Mouse (Mus musculus): ENCODE results near the gene BC051142. TPM values are rescaled to one million over a fixed set of nuclear protein-coding genes. Genes with fewer than 3 reads are reported as not detected.
"Not testable (repeated sequence)": the region's sequence is repeated elsewhere in the genome, so short reads cannot be mapped to it uniquely, and the experiment has no call there.

The BC051142 gene
- total RNA-seq, 1 experiment = not detected

DNA sequence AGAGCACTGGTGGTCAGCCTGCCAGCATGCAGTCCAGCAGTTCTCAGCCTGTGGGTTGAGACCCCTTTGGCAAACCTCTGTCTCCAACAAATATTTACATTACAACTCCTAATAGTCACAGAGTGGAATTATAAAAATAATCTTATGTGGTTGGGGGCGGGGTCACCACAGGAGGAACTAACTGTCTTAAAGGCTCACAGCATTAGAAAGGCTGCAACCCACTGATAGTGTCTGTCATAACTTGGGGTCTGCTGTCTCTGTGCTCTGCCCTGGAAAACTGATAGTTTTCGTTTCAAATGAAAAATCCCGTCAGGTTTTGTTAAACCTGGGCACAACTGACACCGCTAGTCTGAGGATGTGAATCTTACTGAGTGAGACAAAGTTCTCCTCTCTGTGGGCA lies 59.0 kb downstream of the BC051142 start:
- no peak for DNase-seq (ENCODE audit: low read depth, low spot score)
- Histone ChIP-seq H3K9me3 (ENCODE audit: control insufficient read depth, insufficient read depth, low read depth, low read length) (no peaks in the 10 kb centered on the region), H3K36me3 (ENCODE audit: control insufficient read depth, insufficient read depth, low read length, poor library complexity, severe bottlenecking) (no peaks in the 10 kb centered on the region), H3K9ac (ENCODE audit: insufficient read depth, low read depth, low read length, poor library complexity, severe bottlenecking) (no peak overlapping the region), H3K4me1 (ENCODE audit: control insufficient read depth in 2 of 2, insufficient read depth in 2 of 2, low read length in 2 of 2, poor library complexity in 1 of 2) (no peaks in the 10 kb centered on the region), H3K27ac (ENCODE audit: insufficient read depth, low read depth, low read length, poor library complexity, severe bottlenecking) (no peak overlapping the region), H3K4me3 (ENCODE audit: insufficient read depth in 1 of 2, low read depth in 1 of 2, low read length in 2 of 2, poor library complexity in 1 of 2, severe bottlenecking in 1 of 2) (no peak overlapping the region)
- TF ChIP-seq MAFK (IDR thresholded peaks at IDR 0.05; ENCODE audit: insufficient read depth, low read depth, low read length) = no peak
- no peak for TF ChIP-seq ZNF384 (IDR thresholded peaks at IDR 0.05; ENCODE audit: low read depth, low read length)
- TF ChIP-seq HCFC1 (IDR thresholded peaks at IDR 0.05; ENCODE audit: borderline replicate concordance, insufficient read depth, low read length) = no peak
- TF ChIP-seq CHD2 (IDR thresholded peaks at IDR 0.05; ENCODE audit: low read depth, low read length) = no peak
- TF ChIP-seq ZC3H11A (IDR thresholded peaks at IDR 0.05; ENCODE audit: borderline replicate concordance, low read depth, low read length) = no peak
- in situ Hi-C loops (cut with MboI; ENCODE audit: low sequenced_read_pairs in 2 of 2, unreplicated experiment in 2 of 2) = no loop called here

- no peaks in the 10 kb centered on the region for H3K4me1 ChIP-seq (ENCODE audit: control insufficient read depth in 2 of 2, insufficient read depth in 2 of 2, low read length in 2 of 2, poor library complexity in 1 of 2)
- H3K9me3 ChIP-seq (ENCODE audit: control insufficient read depth, insufficient read depth, low read depth, low read length) = no peaks in the 10 kb centered on the region
- no peaks in the 10 kb centered on the region for H3K36me3 ChIP-seq (ENCODE audit: control insufficient read depth, insufficient read depth, low read length, poor library complexity, severe bottlenecking)
- no peak overlapping the region for H3K4me3 ChIP-seq (ENCODE audit: insufficient read depth in 1 of 2, low read depth in 1 of 2, low read length in 2 of 2, poor library complexity in 1 of 2, severe bottlenecking in 1 of 2)
- no peak overlapping the region for H3K9ac ChIP-seq (ENCODE audit: insufficient read depth, low read depth, low read length, poor library complexity, severe bottlenecking)
- TF ChIP-seq ZNF384 (IDR thresholded peaks at IDR 0.05; ENCODE audit: low read depth, low read length) (no peak), HCFC1 (IDR thresholded peaks at IDR 0.05; ENCODE audit: borderline replicate concordance, insufficient read depth, low read length) (no peak), CHD2 (IDR thresholded peaks at IDR 0.05; ENCODE audit: low read depth, low read length) (no peak), ZC3H11A (IDR thresholded peaks at IDR 0.05; ENCODE audit: borderline replicate concordance, low read depth, low read length) (no peak), MAFK (IDR thresholded peaks at IDR 0.05; ENCODE audit: insufficient read depth, low read depth, low read length) (no peak)
- H3K27ac ChIP-seq (ENCODE audit: insufficient read depth, low read depth, low read length, poor library complexity, severe bottlenecking) = no peak overlapping the region
- no peak for DNase-seq (ENCODE audit: low read depth, low spot score)
- in situ Hi-C loops (cut with MboI; ENCODE audit: low sequenced_read_pairs in 2 of 2, unreplicated experiment in 2 of 2) = no loop called here
Measured at GRCm38 (mm10) chr17:34459255-34459654, 60.6 kb downstream of the BC051142 start.

GRCm38 (mm10) chr17:34465906-34466305 lies 67.3 kb downstream of the BC051142 start:
- DNase-seq (ENCODE audit: low read depth, low spot score); H3K4me1 ChIP-seq (ENCODE audit: control insufficient read depth in 2 of 2, insufficient read depth in 2 of 2, low read length in 2 of 2, poor library complexity in 1 of 2); H3K9me3 ChIP-seq (ENCODE audit: control insufficient read depth, insufficient read depth, low read depth, low read length); H3K36me3 ChIP-seq (ENCODE audit: control insufficient read depth, insufficient read depth, low read length, poor library complexity, severe bottlenecking); H3K4me3 ChIP-seq (ENCODE audit: insufficient read depth in 1 of 2, low read depth in 1 of 2, low read length in 2 of 2, poor library complexity in 1 of 2, severe bottlenecking in 1 of 2); H3K9ac ChIP-seq (ENCODE audit: insufficient read depth, low read depth, low read length, poor library complexity, severe bottlenecking); in situ Hi-C loops (cut with MboI; ENCODE audit: low sequenced_read_pairs in 2 of 2, unreplicated experiment in 2 of 2); H3K27ac ChIP-seq (ENCODE audit: insufficient read depth, low read depth, low read length, poor library complexity, severe bottlenecking): not testable (repeated sequence)

- H3K4me1 ChIP-seq (ENCODE audit: control insufficient read depth in 2 of 2, insufficient read depth in 2 of 2, low read length in 2 of 2, poor library complexity in 1 of 2) = no peaks in the 10 kb centered on the region
- in situ Hi-C loops (cut with MboI; ENCODE audit: low sequenced_read_pairs in 2 of 2, unreplicated experiment in 2 of 2) = no loop called here
- H3K27ac ChIP-seq (ENCODE audit: insufficient read depth, low read depth, low read length, poor library complexity, severe bottlenecking) = no peak overlapping the region
- no peak for DNase-seq (ENCODE audit: low read depth, low spot score)
- no peaks in the 10 kb centered on the region for H3K9me3 ChIP-seq (ENCODE audit: control insufficient read depth, insufficient read depth, low read depth, low read length)
- H3K36me3 ChIP-seq (ENCODE audit: control insufficient read depth, insufficient read depth, low read length, poor library complexity, severe bottlenecking) = no peaks in the 10 kb centered on the region
- H3K4me3 ChIP-seq (ENCODE audit: insufficient read depth in 1 of 2, low read depth in 1 of 2, low read length in 2 of 2, poor library complexity in 1 of 2, severe bottlenecking in 1 of 2) = no peak overlapping the region
- H3K9ac ChIP-seq (ENCODE audit: insufficient read depth, low read depth, low read length, poor library complexity, severe bottlenecking) = no peak overlapping the region
- no peak for TF ChIP-seq HCFC1 (IDR thresholded peaks at IDR 0.05; ENCODE audit: borderline replicate concordance, insufficient read depth, low read length)
Measured at GRCm38 (mm10) chr17:34470491-34470890, 71.9 kb downstream of the BC051142 start.

- in situ Hi-C loops (cut with MboI; ENCODE audit: low sequenced_read_pairs in 2 of 2, unreplicated experiment in 2 of 2) = no loop called here
- no peak for DNase-seq (ENCODE audit: low read depth, low spot score)
- H3K9me3 ChIP-seq (ENCODE audit: control insufficient read depth, insufficient read depth, low read depth, low read length) = no peaks in the 10 kb centered on the region
- no peak overlapping the region for H3K4me3 ChIP-seq (ENCODE audit: insufficient read depth in 1 of 2, low read depth in 1 of 2, low read length in 2 of 2, poor library complexity in 1 of 2, severe bottlenecking in 1 of 2)
- H3K27ac ChIP-seq (ENCODE audit: insufficient read depth, low read depth, low read length, poor library complexity, severe bottlenecking) = no peak overlapping the region
- H3K4me1 ChIP-seq (ENCODE audit: control insufficient read depth in 2 of 2, insufficient read depth in 2 of 2, low read length in 2 of 2, poor library complexity in 1 of 2) = no peaks in the 10 kb centered on the region
- no peak overlapping the region for H3K9ac ChIP-seq (ENCODE audit: insufficient read depth, low read depth, low read length, poor library complexity, severe bottlenecking)
- TF ChIP-seq CHD2 (IDR thresholded peaks at IDR 0.05; ENCODE audit: low read depth, low read length) (no peak), ZNF384 (IDR thresholded peaks at IDR 0.05; ENCODE audit: low read depth, low read length) (no peak), ZC3H11A (IDR thresholded peaks at IDR 0.05; ENCODE audit: borderline replicate concordance, low read depth, low read length) (no peak), MAFK (IDR thresholded peaks at IDR 0.05; ENCODE audit: insufficient read depth, low read depth, low read length) (no peak), HCFC1 (IDR thresholded peaks at IDR 0.05; ENCODE audit: borderline replicate concordance, insufficient read depth, low read length) (no peak)
- no peaks in the 10 kb centered on the region for H3K36me3 ChIP-seq (ENCODE audit: control insufficient read depth, insufficient read depth, low read length, poor library complexity, severe bottlenecking)
Measured at GRCm38 (mm10) chr17:34475060-34475459, 76.4 kb downstream of the BC051142 start.
